Mouse (Mus musculus) urinary bladder, adult 2 months (tissue): ENCODE measurements around the gene Llph. TPM values are rescaled to one million over a fixed set of nuclear protein-coding genes. Genes with fewer than 3 reads are reported as not detected.
"Not testable (repeated sequence)": the region's sequence is repeated elsewhere in the genome, so short reads cannot be mapped to it uniquely, and the experiment has no call there.

Experiments
- DNase-seq: peaks from one replicate; pipeline ENCODE4 v3.0.0; 2022; ENCODE audit warnings: low spot score
- polyA plus RNA-seq: library from polyadenylated mRNA; depleted of rRNA; stranded (reverse); fragments of >200 nt; gene quantifications from 2 replicates; pipeline ENCODE4 v1.2.3, GENCODE M21; 2012; rRNA removed

The Llph gene
- polyA plus RNA-seq = 56.9 and 59.8 TPM in 2 replicates

GRCm38 (mm10) chr10:120226871-120227661 is at the start of gene Llph:
Llph (plus strand) TSS chr10:120227070.
- peak; percentile 58 for DNase-seq

- DNase-seq = no peak
Measured at GRCm38 (mm10) chr10:120182887-120183286, 44.0 kb upstream of the Llph start.

GRCm38 (mm10) chr10:120183342-120183741 is 43.5 kb upstream of the Llph start:
- DNase-seq = no peak

- DNase-seq = no peak
Measured at GRCm38 (mm10) chr10:120188513-120188912, 38.4 kb upstream of the Llph start.

GRCm38 (mm10) chr10:120189276-120189675 is 37.6 kb upstream of the Llph start:
- no peak for DNase-seq

GRCm38 (mm10) chr10:120189782-120190181 is 37.1 kb upstream of the Llph start:
- no peak for DNase-seq

- DNase-seq = no peak
Measured at GRCm38 (mm10) chr10:120191165-120191564, 35.7 kb upstream of the Llph start.

- DNase-seq = no peak
Measured at GRCm38 (mm10) chr10:120192278-120192677, 34.6 kb upstream of the Llph start.

GRCm38 (mm10) chr10:120193255-120193654 is 33.6 kb upstream of the Llph start:
- DNase-seq = no peak

- no peak for DNase-seq
Measured at GRCm38 (mm10) chr10:120197061-120197835, 29.6 kb upstream of the Llph start.

GRCm38 (mm10) chr10:120201131-120201921 is 25.5 kb upstream of the Llph start, which contains the start of gene Tmbim4:
Tmbim4 (plus strand) TSS chr10:120201590.
- DNase-seq = peak; percentile 65

GRCm38 (mm10) chr10:120201961-120202402 is 24.9 kb upstream of the Llph start, which contains the start of gene Irak3:
Irak3 (minus strand) TSS chr10:120202130.
- peak; percentile 73 for DNase-seq

GRCm38 (mm10) chr10:120202467-120203250 is 24.2 kb upstream of the Llph start:
- no peak for DNase-seq

GRCm38 (mm10) chr10:120204591-120205210 is 22.2 kb upstream of the Llph start:
- DNase-seq = no peak

- DNase-seq = no peak
Measured at GRCm38 (mm10) chr10:120208015-120208414, 18.9 kb upstream of the Llph start.

- DNase-seq = peak; percentile 76
Measured at GRCm38 (mm10) chr10:120208575-120209538, 18.0 kb upstream of the Llph start.

- DNase-seq = no peak
Measured at GRCm38 (mm10) chr10:120209539-120209925, 17.3 kb upstream of the Llph start.

- DNase-seq = no peak
Measured at GRCm38 (mm10) chr10:120210096-120210495, 16.8 kb upstream of the Llph start.

- DNase-seq = not testable (repeated sequence)
Measured at GRCm38 (mm10) chr10:120217099-120217498, 9.8 kb upstream of the Llph start.
